In genomic region chr11:77491502-77492291, GRCm38 (mm10) we compare ENCODE assay signal across 8 mouse cellular contexts. TPM values are rescaled to one million over a fixed set of nuclear protein-coding genes. Genes with fewer than 3 reads are reported as not detected.
DNase-seq lines count a peak whose midpoint lies in the region; ATAC-seq lines count a peak whose summit lies in the region.

No protein-coding gene starts in this region.

- H3K27me3 ChIP-seq in forebrain, embryonic 11.5 days (ENCODE audit: control insufficient read depth, insufficient read depth, low read length): no peaks in the 10 kb centered on the region
- no peaks in the 10 kb centered on the region for H3K27me3 ChIP-seq in limb, embryonic 11.5 days (ENCODE audit: control insufficient read depth, insufficient read depth, low read length)
- no peaks in the 10 kb centered on the region for H3K27me3 ChIP-seq in midbrain, embryonic 13.5 days

- peak overlapping the region; percentile 93 for H3K9ac ChIP-seq in forebrain, embryonic 11.5 days (ENCODE audit: low read length)
- H3K9ac ChIP-seq in limb, embryonic 11.5 days (ENCODE audit: low read length): peak overlapping the region; percentile 19
- H3K9ac ChIP-seq in midbrain, embryonic 13.5 days (replicated peaks): peak overlapping the region; percentile 97

- peak; percentile 70 for ATAC-seq in forebrain, embryonic 11.5 days (replicated peaks; ENCODE audit: low FRiP score)
- ATAC-seq in limb, embryonic 11.5 days (ENCODE audit: insufficient number of reproducible peaks, low FRiP score, low TSS enrichment, low read depth): peak; percentile 76
- ATAC-seq in midbrain, embryonic 13.5 days: peak; percentile 50

- peak overlapping the region; percentile 88 for H3K27ac ChIP-seq in forebrain, embryonic 11.5 days (ENCODE audit: low read depth, low read length)
- peak overlapping the region; percentile 89 for H3K27ac ChIP-seq in limb, embryonic 11.5 days (replicated peaks; ENCODE audit: low read depth, low read length)
- H3K27ac ChIP-seq in midbrain, embryonic 13.5 days: peak overlapping the region; percentile 89

- no peaks in the 10 kb centered on the region for H3K36me3 ChIP-seq in forebrain, embryonic 11.5 days (ENCODE audit: control insufficient read depth, insufficient read depth, low read length)
- H3K36me3 ChIP-seq in limb, embryonic 11.5 days (ENCODE audit: control insufficient read depth, insufficient read depth, low read length): no peaks in the 10 kb centered on the region
- no peaks in the 10 kb centered on the region for H3K36me3 ChIP-seq in midbrain, embryonic 13.5 days

- H3K4me1 ChIP-seq in forebrain, embryonic 11.5 days (replicated peaks; ENCODE audit: control insufficient read depth, insufficient read depth, low read length): peaks cover 53% of the 10 kb centered on the region
- H3K4me1 ChIP-seq in limb, embryonic 11.5 days (ENCODE audit: control insufficient read depth, insufficient read depth, low read length): peaks cover 42% of the 10 kb centered on the region
- peaks cover 77% of the 10 kb centered on the region for H3K4me1 ChIP-seq in midbrain, embryonic 13.5 days (replicated peaks)

- peak; percentile 67 to 71 for DNase-seq in lung, adult 18-20 months
- DNase-seq in lung, postnatal 25 days (ENCODE audit: low spot score): no peak
- peak; percentile 47 for DNase-seq in adrenal gland, postnatal 25 days
- DNase-seq in forebrain, embryonic 11.5 days (ENCODE audit: low spot score): peak; percentile 87
- DNase-seq in heart, postnatal 4 days: peak; percentile 84
- no peak for DNase-seq in limb, embryonic 11.5 days (ENCODE audit: low spot score)
- DNase-seq in yolk sac, embryonic 10.5 days (ENCODE audit: low spot score): peak; percentile 78

- H3K4me2 ChIP-seq in forebrain, embryonic 11.5 days (ENCODE audit: low read depth, low read length, severe bottlenecking): peak overlapping the region; percentile 83
- peak overlapping the region; percentile 96 for H3K4me2 ChIP-seq in limb, embryonic 11.5 days (ENCODE audit: low read depth, severe bottlenecking)
- peak overlapping the region; percentile 98 for H3K4me2 ChIP-seq in midbrain, embryonic 13.5 days (replicated peaks)

- H3K9me3 ChIP-seq in forebrain, embryonic 11.5 days (ENCODE audit: control insufficient read depth, low read length): no peaks in the 10 kb centered on the region
- H3K9me3 ChIP-seq in limb, embryonic 11.5 days (ENCODE audit: control insufficient read depth, low read length): no peaks in the 10 kb centered on the region
- H3K9me3 ChIP-seq in midbrain, embryonic 13.5 days: no peaks in the 10 kb centered on the region

- under 1% methylated on average over 23 of the region's 23 CpGs for WGBS in forebrain, embryonic 11.5 days
- WGBS in limb, embryonic 11.5 days: under 1% methylated on average over 23 of the region's 23 CpGs
- under 1% methylated on average over 23 of the region's 23 CpGs for WGBS in midbrain, embryonic 13.5 days

- H3K4me3 ChIP-seq in forebrain, embryonic 11.5 days (ENCODE audit: low read depth, low read length): peak overlapping the region; percentile 95
- H3K4me3 ChIP-seq in limb, embryonic 11.5 days (ENCODE audit: low read depth, low read length): peak overlapping the region; percentile 88
- peak overlapping the region; percentile 97 for H3K4me3 ChIP-seq in midbrain, embryonic 13.5 days (replicated peaks)

RNA-seq across cellular contexts. Expression of gene Git1, which starts 1.7 kb away (rescaled TPM):
- 53.8 and 55.9 TPM in 2 replicates for total RNA-seq in adrenal gland, postnatal 25 days (2021)
- polyA plus RNA-seq in forebrain, embryonic 11.5 days (2014; fragmentation: Nextera tagmentation; extraction: Ambion mirVana): 19.2 and 21.2 TPM in 2 replicates
- total RNA-seq in heart, postnatal 4 days (2021): 10 to 100 TPM; 76.8 to 81.0 TPM
- 16.4 and 17.0 TPM in 2 replicates for polyA plus RNA-seq in limb, embryonic 11.5 days (2014; fragmentation: Nextera tagmentation; extraction: Ambion mirVana)
- 13.6 and 14.9 TPM in 2 replicates for polyA plus RNA-seq in midbrain, embryonic 13.5 days (2015; fragmentation: Nextera tagmentation; extraction: Ambion mirVana)

RNA-seq across cellular contexts. Expression of gene Ankrd13b, which starts 2.2 kb away (rescaled TPM):
- 7.7 and 8.7 TPM in 2 replicates for total RNA-seq in adrenal gland, postnatal 25 days (2021)
- 19.0 and 22.0 TPM in 2 replicates for polyA plus RNA-seq in forebrain, embryonic 11.5 days (2014; fragmentation: Nextera tagmentation; extraction: Ambion mirVana)
- 10 to 100 TPM; 17.3 to 17.4 TPM for total RNA-seq in heart, postnatal 4 days (2021)
- polyA plus RNA-seq in limb, embryonic 11.5 days (2014; fragmentation: Nextera tagmentation; extraction: Ambion mirVana): 12.8 and 13.3 TPM in 2 replicates
- 20.8 and 27.6 TPM in 2 replicates for polyA plus RNA-seq in midbrain, embryonic 13.5 days (2015; fragmentation: Nextera tagmentation; extraction: Ambion mirVana)

RNA-seq across cellular contexts. Expression of gene Abhd15, which starts 23.2 kb away (rescaled TPM):
- 15.1 and 19.4 TPM in 2 replicates for total RNA-seq in adrenal gland, postnatal 25 days (2021)
- polyA plus RNA-seq in forebrain, embryonic 11.5 days (2014; fragmentation: Nextera tagmentation; extraction: Ambion mirVana): 3.3 TPM in 2 replicates
- 1 to 10 TPM; 1.4 to 1.5 TPM for total RNA-seq in heart, postnatal 4 days (2021)
- 0.71 and 1.3 TPM in 2 replicates for polyA plus RNA-seq in limb, embryonic 11.5 days (2014; fragmentation: Nextera tagmentation; extraction: Ambion mirVana)
- 2.4 and 2.6 TPM in 2 replicates for polyA plus RNA-seq in midbrain, embryonic 13.5 days (2015; fragmentation: Nextera tagmentation; extraction: Ambion mirVana)

RNA-seq across cellular contexts. Expression of gene Trp53i13, which starts 24.1 kb away (rescaled TPM):
- total RNA-seq in adrenal gland, postnatal 25 days (2021): 7.5 and 10.2 TPM in 2 replicates
- 32.2 and 35.8 TPM in 2 replicates for polyA plus RNA-seq in forebrain, embryonic 11.5 days (2014; fragmentation: Nextera tagmentation; extraction: Ambion mirVana)
- total RNA-seq in heart, postnatal 4 days (2021): 10 to 100 TPM; 12.0 to 13.7 TPM
- 42.2 and 43.4 TPM in 2 replicates for polyA plus RNA-seq in limb, embryonic 11.5 days (2014; fragmentation: Nextera tagmentation; extraction: Ambion mirVana)
- 16.2 and 16.3 TPM in 2 replicates for polyA plus RNA-seq in midbrain, embryonic 13.5 days (2015; fragmentation: Nextera tagmentation; extraction: Ambion mirVana)

RNA-seq across cellular contexts. Expression of gene Gm10392, which starts 27.3 kb away (rescaled TPM):
- total RNA-seq in adrenal gland, postnatal 25 days (2021): not detected in 2 replicates
- polyA plus RNA-seq in forebrain, embryonic 11.5 days (2014; fragmentation: Nextera tagmentation; extraction: Ambion mirVana): 0.19 TPM in 1 of 2 replicates, not detected in the other
- total RNA-seq in heart, postnatal 4 days (2021): not detected
- polyA plus RNA-seq in limb, embryonic 11.5 days (2014; fragmentation: Nextera tagmentation; extraction: Ambion mirVana): 0.17 TPM in 1 of 2 replicates, not detected in the other
- 0.12 and 0.14 TPM in 2 replicates for polyA plus RNA-seq in midbrain, embryonic 13.5 days (2015; fragmentation: Nextera tagmentation; extraction: Ambion mirVana)

Comparison
In these comparisons a context has a peak if more than half of its experiments do, and no peak if none do; other contexts are left out.
1. DNase-seq: peak in lung, adult 18-20 months (2 of 2), adrenal gland, postnatal 25 days (single experiment), forebrain, embryonic 11.5 days (single experiment), heart, postnatal 4 days (single experiment) and yolk sac, embryonic 10.5 days (single experiment); none in lung, postnatal 25 days (single experiment) and limb, embryonic 11.5 days (single experiment).
2. H3K9ac ChIP-seq: peak in every context shown above with its lines; median percentile 97 in midbrain, embryonic 13.5 days; 93 in forebrain, embryonic 11.5 days; 19 in limb, embryonic 11.5 days.
3. Peak in every context shown above with its lines, with median percentiles within 50 percentile points of each other: ATAC-seq, H3K27ac ChIP-seq, H3K4me2 ChIP-seq and H3K4me3 ChIP-seq.